Mouse (Mus musculus) layer of hippocampus, adult 9-11 months (tissue): Measurements from ENCODE around the gene Gpr39.

Experiments
- DNase-seq: peaks from one replicate; pipeline ENCODE4 v3.0.0; 2022

Gene Gpr39

DNA sequence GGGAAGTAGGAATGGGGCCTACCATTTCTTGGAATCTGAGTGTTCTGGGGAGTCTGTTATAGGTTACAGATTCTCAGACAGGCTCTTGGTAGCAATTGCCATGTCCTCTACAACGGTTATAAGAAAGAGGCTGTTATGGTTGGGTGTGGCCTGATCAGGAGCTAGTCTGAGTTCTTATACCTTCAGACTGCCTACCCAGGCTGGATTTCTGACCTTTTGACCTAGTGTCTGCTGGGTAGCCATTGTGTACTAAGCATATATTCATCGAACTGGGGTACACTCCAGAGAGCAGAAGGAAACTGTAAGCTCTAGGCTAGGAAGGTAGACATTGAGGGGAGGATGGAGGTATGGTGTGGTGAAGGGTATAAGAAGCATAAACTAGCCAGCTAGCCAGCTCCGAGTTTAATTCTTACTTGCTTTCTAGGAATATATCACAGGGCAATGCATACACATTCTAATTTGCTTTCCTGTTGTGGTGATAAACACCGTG lies 24.4 kb downstream of the Gpr39 start:
- DNase-seq = no peak

DNA sequence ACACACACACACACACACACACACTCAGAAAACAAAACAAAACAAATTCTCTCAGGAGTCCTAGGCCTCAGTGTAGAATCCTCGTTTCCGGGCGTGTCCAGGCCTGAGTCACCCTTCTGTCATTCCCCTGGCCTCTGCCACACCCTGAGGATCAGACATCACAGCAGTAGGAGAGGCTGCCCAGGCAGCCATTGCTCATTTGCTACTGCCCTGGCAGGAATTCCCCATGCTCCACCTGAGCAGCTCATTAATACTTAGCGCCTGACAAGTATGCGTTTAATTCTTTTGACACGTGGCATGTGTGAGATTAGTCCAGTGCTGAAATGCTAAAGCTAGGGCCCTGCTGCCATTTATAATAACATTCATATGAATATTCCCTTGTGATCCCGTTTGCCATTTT lies 25.0 kb downstream of the Gpr39 start:
- no peak for DNase-seq

DNA sequence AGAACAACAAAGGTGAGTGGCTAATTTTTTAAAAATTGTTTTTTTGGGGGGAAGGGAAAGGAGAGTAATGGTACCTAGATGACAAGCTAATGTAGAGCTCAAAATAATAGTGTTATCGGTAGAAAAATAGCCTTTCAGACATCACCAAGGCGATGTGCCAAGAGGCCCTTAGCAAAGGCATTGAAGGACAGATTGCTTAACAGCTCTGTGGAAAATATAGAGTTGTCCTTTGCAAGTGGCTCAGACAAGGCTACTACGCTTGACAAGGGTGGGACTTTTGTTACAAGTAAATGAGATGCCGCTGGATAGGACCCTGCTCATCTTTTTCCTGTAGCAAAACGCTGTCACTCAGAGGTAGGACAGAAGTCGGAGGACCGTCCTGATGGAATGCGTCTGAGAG lies 25.5 kb downstream of the Gpr39 start:
- no peak for DNase-seq

DNA sequence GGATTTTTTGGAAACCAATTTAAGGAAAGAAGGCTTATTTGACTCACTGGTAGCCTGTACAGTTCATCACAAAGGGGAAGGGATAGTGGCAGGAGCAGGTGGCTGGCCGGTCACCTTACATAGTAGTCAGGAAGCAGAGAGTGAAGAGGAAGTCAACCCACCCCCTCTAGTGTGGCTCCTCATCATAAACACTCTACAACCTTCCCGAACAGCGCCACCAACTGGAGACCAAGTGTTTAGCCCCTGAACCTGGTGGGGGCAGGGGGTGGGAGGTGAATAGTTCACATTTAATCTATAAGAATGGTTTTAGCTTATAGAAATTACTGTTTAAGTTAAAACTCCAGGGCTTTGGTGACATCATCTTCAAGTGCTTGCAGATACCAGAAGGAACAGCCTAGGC lies 28.6 kb downstream of the Gpr39 start:
- DNase-seq = no peak

DNA sequence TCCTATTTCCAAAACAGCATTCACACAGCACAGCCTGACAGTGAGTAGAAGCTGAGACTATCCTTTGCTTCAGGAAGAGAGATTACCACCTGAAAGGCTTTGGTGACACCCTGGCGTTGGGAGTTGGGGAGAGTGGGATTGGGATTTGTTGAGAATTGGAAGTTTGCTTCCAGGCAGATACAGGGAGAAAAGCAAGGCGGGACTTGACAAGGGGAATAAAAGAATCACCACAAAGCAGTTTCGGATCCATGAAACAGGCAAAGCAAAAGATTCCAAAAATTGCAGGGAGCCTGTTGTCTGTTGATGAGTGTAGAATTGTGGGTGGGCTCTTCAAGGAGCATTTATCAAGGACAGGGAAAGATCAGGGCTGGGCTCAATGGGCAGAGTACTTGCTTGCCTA lies 38.5 kb downstream of the Gpr39 start:
- DNase-seq = no peak

DNA sequence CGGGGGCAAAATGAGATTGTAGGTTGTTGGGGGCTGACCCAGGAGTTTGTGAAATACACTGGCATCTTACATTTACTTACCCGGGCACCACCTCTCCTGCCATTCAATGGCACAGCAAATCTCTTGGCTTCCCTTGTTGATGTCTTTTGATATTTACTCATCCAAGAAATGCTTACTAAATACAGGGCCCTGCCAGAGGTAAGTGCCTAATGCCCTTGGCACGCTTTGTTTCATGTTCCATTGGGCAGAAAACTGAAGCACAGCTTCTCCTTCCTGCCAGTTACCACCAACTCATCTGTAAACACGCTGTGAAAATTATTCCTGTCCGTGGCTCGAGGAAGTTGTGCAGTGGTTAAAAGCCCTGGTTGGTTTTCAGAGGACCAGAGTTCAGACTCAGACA lies 39.4 kb downstream of the Gpr39 start:
- DNase-seq = no peak

DNA sequence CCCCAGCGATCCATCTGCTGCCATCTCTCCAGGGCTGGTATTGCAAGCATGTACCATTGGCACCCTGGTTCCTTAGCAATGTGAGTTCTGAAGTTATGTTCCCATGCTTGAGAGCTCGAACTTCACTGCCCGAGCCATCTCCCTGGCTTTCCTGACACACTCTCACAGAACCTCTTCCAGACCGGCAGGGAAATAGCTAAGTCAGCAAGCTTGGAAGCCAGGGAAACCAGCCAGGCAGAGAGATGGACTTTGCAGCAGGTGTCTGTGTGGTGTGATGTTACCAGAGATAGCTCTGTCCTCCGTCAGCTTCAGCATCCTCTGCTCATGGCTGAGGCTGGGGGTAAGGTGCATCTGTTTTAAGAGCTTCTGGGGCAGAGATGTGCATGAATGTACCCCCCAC lies 41.1 kb downstream of the Gpr39 start:
- no peak for DNase-seq

DNA sequence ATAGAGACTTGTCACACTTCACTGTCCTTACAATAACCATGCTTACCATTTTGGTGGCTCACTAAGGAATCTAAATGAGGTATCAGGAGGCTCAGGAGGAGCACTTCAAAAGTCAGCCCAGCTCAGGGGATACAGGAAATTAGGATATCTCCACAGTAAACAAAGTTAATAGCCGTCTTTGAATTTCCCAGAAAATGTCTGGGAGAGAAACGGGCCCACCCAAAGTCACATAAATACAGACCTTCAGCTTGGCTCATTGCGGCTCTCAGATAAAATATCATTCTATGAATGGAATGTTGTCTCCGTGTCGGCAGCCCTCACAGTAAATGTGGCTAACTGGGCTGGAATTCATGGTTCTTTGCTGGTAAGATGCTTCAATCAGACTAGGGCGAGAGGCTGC lies 42.3 kb downstream of the Gpr39 start:
- DNase-seq = no peak

DNA sequence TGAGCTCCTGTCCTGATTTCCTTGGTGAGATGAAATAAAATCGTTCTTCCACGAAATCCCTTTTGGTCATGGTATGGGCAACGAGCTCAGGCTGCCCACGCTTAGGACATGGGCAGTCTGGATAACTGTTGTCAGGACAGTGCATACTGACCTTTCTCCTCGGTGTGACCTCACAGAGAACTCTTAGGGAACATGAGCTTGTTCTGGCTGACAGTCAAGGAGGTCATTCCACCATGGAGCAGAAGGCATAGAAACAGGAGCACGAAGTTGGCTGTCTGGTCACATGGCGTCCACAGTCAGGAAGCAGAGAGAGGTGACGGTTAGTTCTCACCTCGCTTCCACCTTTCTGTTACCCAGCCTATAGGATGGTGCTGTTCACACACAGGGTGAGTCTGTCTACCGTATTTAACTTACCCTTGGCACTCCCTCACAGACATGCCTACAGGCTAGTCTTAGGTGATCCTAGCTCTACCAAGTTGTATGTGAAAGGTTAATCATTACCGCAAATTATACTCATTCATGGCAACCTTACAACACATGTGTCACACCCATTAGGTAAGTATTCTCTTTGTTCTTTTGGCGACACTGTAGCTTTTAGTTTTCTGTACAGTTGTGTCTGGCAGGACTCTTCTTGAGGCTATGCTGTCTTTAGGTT lies 44.4 kb downstream of the Gpr39 start:
- DNase-seq = no peak

DNA sequence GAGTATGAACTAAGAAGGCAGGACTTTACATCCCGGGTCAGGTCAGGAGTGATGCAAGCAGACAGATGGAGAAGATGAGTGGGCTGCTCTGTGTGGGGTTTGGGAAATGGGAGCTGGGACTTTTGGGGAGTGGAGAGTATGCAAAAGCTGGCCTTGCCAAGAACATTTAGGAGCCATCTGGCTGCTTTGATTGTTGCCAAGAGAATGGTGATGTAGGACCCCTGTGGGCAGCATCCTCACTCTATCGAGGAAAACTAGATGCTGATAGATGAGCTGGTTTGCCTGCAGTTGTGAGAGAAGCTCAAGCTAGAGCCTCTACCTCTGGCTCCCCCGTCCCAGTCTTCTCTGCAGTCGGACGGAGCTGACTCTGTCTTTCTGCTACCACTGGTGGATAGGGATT lies 47.5 kb downstream of the Gpr39 start:
- peak; percentile 80 for DNase-seq

DNA sequence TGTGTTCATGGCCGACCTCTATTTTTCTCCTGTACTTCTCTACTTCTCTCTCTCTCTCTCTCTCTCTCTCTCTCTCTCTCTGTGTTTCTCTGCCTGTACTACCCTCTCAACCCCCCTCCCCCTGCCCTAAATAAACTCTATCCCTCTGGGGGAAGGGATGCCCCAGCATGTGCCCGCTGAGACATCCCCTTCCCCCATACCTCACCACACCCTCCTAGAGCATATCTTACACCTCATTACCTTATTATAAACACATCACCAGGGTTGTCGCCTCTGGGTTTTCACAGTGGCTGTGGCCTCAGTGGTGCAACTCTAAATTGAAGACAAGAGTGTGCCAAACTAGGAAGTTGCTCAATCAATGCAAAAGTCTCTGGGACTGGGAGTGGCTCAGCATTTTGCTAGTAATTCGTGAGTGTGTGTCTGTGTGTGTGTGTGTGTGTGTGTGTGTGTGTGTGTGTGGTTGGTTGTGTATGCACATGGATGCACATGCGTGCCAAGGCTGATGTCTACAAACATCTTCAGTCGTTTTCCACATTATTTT lies 52.3 kb downstream of the Gpr39 start:
- no peak for DNase-seq

DNA sequence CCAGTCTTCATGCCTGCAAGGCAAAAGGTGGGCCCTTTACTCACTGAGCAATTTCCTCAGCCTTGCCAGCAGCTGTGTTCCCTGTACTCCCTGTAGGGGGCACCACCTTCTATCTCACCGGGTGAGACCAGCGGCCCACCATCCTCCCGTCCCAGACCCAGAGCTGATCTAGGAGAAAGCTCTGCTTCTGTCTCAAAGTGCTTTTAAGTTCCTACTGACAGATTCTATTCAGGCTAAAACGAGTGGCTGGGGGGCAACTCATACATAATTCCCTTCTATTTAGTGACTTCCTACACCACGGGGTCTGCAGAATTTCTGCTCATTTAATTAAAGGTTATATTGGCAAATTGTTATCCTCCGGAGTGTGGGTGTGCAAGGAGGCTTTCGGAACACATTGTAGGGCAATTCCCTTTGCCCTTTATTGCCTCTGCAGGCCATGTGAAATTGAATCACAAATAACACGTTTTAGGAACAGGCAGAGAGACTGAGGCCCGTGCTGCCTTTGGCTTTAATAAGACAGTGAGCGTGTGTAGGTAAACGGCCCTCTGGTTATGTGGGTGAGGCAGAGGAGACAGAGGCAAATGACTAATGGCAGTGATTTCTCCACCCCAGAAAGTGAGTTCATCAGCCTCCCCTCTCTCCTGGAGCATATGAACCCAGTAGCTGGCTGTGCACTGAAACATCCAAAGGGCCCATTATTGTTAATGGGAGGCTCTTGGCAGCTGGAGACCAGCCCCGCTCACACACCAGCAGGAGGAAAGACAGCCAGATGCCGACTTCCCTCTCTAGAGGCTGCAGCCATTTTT lies 53.1 kb downstream of the Gpr39 start:
- DNase-seq = no peak

DNA sequence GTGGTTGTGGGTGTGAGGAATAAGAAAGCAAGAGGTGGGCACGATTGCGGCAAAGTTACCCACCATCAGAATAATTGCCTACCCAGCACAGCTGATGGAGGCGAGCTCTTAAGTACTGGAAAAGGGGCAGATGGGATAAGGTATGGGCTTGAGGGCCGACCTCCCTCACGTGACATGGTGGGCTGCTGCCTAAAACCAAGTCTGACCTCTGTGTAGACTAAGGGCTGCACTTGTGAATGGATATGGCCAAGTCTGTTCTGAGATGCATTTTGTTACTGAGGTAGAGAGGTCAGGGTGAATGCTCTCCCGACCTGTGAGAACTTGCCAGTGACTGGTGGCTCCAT lies 53.7 kb downstream of the Gpr39 start:
- no peak for DNase-seq

DNA sequence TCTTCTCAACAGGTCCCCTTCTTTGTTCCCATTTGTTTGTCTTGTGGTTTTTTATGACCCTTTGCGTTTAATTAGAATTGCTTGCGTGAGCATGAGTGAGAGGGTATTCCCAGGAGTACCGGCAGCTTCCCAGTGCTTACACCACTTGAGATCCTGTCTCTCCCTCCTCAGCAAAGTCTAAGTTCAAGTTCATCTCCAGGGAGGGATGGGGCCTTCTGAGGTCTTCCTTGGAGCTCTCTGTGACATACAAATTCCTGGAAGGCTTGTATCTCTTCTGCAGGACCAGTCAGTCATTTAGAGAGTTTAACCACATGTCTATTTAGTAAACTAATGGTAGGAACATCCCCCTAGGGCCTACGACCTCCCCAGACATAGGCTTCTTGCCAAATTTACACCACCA lies 55.1 kb downstream of the Gpr39 start:
- DNase-seq = no peak

DNA sequence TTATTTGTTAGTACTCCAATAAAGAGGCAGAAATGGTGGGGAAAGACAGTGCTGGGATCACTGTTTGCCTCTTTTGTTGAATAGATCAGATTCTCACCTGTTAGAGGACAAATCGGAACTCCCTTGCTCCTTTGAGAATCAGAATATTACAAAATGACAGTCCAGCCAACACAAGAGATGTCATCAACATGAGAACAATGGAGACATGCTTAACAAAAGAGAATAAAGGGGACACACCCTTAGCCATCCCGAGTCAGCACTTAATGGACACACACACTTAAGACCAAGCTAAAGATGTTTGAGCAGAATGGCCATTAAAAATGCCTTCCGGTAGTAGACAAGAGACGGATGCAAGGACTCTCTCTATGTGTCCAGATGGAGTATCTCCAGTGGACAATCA lies 68.0 kb downstream of the Gpr39 start:
- no peak for DNase-seq

DNA sequence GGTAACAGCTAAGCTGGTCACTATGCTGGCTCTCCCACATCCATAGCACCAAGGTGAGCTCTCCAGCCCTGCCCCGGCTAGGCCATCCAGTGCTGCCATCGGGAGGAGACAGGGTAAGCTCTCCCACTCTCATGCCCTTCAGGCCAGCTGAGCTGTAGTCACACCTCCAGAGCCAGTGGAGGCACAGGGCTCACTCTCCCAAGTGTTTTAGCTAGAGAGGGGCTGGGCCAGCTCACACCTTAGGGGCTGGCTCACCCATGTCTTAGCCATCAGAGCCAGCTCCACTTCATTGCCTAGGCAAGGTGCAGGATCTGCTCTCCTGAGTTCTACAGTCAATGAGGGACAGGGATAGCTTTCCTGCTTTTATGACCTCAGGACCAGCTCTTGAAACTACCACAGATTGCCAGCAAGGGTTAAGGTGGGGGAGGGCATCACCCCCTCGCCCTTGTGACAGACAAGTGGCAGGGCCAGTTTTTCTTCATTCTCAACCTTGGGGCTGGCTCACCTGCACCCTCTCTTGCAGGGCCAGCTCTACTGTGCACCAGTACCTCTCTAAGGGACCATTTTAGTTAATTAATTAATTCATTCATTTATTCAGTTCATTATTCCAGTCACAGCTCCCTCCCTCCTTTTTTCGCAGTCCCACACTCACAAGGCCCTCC lies 78.7 kb downstream of the Gpr39 start:
- no peak for DNase-seq

DNA sequence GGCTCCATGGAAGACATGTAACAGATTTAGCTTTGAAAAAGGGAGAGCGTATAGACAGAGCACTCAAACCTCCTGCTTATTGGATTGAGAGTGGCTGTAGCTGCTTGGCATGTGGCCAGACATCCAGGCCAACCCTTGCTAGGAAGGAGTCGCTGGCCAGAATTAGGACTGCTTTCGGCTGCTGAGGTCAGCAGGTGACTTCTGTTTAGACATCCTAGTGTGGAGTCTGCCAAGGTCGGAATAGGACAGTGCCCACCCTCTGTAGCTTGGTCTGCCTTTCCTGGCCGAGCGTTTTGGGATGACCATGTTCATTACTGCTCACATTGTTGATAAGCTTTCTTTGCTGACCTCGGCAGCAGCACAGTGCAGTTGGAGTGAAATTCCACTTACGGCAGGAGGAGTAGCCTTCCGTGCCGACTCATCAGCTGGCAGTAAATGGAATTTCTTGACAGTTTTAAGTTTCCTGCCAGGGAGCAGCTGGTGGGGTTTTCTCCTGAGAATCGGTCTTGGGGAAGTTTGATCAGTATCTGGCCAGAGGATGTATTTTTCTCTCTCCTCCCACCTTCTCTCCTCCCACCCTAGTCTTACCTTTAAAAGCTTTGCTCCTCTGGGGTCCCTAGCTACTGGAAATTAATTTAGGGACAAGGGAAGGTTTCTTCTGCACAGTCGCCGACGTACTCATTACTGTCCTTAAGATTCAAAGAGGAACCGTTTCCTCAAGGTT lies 83.3 kb downstream of the Gpr39 start:
- DNase-seq = no peak

DNA sequence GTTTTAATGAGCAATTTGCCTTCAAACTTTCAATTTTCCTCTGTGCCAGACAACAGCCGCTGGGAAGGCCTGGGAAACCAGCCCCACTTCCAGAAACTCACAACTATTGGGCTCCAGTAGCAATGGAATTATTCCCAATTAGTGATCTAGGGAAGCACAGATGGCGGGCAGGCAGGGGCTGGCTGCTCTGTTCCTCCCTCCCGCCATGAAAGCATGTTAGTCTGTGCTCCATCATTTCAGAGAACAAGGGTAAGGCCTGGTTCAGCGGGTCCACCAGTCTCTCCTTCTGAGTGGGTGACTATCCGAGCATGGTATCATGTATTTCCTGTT lies 83.9 kb downstream of the Gpr39 start:
- DNase-seq = peak; percentile 69

DNA sequence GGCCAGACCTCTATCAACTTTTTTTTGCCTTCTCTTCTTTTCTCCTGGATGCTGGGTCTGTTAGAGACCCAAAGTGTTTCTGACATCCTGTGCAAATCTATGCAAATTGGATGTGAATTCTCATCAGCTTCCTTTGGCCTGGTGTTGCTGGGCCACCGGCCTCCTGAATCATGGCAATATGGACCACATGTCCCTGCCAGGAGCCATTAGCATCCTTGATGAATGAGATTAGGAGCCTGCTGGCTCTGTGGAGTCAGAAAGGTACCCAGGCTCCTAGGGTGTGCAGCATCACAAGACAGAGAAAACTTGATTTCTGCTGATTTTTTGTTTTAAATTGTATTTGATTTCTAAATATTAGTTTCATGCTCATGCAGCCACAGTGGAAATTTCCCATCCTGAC lies 85.3 kb downstream of the Gpr39 start:
- no peak for DNase-seq

DNA sequence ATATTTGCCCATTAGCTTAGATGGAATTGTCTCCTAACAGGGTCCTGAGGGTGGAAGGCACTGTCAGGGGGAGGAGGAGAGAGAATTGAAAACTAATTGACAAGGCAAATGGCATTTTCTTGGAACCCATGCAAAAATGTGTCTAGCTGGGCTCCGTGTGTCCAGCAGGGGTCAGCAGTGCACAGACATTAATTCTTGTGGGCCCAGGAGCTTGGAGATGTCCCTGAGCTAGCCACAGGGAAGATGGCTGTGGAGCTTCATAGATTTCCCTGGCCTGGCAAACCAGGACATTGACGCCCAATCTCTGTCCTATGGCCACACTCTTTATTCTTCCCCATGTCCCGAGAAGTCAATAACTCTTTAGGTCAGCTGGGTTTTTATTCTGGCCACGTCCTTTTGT lies 113.0 kb downstream of the Gpr39 start:
- DNase-seq = peak; percentile 47

DNA sequence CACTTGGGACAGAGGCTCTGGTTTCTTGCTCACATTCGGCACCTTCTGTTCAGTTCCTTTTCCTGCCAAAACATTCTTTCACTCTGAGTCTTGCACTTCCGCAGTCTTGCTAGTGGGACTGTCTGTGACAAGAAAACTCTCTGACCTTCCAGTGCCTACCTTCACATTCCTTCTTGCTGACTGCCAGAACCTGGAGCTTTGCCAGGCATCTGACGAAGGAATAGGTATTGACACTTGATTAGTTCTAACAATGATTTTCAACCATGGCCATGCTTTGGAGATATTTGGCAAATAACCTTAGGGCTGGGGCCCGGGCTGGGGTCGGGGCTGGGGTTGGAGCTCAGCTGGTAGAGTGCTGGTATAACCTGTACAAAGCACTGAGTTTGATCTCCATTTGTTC lies 123.7 kb downstream of the Gpr39 start:
- DNase-seq = no peak

DNA sequence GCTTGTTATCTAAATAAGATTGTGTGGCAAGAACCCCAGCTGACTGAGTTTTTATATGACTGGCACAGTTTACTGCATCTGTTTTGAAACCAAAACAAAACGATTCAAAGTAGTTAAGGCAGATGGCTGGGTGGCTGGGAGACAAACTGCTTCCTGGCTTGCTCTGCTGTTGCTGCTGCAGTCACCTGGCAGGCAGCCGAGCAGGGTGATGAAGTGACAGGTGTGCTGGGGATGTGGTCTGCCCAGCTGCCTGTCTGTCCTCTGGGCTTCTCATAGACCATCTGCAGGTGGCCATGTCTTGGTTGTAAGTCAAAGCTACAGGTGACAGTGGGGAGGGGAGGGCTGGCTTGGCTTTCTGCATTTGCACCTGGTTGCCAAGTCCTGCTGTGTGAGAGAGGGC lies 131.6 kb downstream of the Gpr39 start:
- peak; percentile 49 for DNase-seq

DNA sequence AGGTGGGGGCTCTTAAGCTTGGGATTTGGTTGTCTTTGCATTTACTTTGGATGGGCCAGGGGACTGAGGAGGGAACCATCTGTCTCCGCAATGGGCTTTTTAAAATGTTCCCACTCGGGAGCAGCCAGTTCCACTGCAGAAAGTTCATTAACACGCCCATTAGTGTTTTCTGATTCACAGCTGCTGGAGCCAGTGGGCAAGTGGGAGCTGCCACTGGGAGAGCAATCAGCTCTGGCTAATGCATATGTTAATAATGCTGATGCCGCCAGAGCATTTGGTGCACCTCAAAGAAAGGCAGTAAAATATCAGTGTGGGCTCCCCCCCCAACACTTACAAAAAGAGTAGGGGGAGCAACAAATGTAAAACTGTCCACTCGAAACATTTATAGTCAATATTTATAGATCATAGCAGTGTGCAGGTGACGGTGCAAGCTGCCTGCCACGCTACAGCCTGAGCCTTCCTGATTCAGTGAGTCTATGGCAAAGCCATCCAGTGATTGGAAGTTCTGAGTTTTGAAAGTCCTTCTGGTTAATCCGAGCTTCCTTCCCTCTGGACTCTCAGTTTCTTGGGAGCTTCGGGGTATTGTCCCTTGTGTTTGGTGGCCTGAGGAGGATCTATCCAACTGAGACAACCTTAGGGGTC lies 136.5 kb downstream of the Gpr39 start:
- DNase-seq = no peak
